Mouse (Mus musculus) heart, adult 2 months (tissue): ENCODE measurements around the gene Ctnna3.

Source experiments
- CTCF ChIP-seq: fragments of 200-600 bp; IDR thresholded peaks from 2 replicates; pipeline ENCODE4 v1.8.1; 2022; ENCODE audit warnings: antibody characterized with exemption, mild to moderate bottlenecking, moderate library complexity
- EP300 ChIP-seq: fragments of 200-500 bp; IDR thresholded peaks from 2 replicates; pipeline ENCODE4 v1.6.1; 2011; ENCODE audit warnings: low read depth, low read length, control low read depth; ENCODE audit not compliant: insufficient read depth
- POLR2A ChIP-seq: fragments of 200-500 bp; IDR thresholded peaks from 2 replicates; pipeline ENCODE4 v1.6.1; 2011; ENCODE audit warnings: mild to moderate bottlenecking, low read depth, low read length, control low read depth; ENCODE audit not compliant: insufficient read depth

GRCm38 (mm10) chr10:63386444-63386843, 43.5 kb upstream of the Ctnna3 start:
- TF ChIP-seq CTCF (no peak), POLR2A (peak; percentile 69), EP300 (0 out of 2 replicates have a peak, but pooled peaks have one; percentile 24)
